Mouse (Mus musculus): ENCODE data around the gene Klhl29.

- TF ChIP-seq CTCF (IDR thresholded peaks at IDR 0.05; ENCODE audit: borderline replicate concordance, control insufficient read depth, extremely low read depth, insufficient read depth, low read length, poor library complexity) (no peak), POLR2A (IDR thresholded peaks at IDR 0.05; ENCODE audit: control insufficient read depth, extremely low read depth, insufficient read depth, low read length, poor library complexity) (no peak)
Observed at GRCm38 (mm10) chr12:5255079-5255478, 120.4 kb downstream of the Klhl29 start.
